Mouse (Mus musculus) kidney, embryonic 14.5 days (tissue): ENCODE results near the gene Tat. TPM values are rescaled to one million over a fixed set of nuclear protein-coding genes. Genes with fewer than 3 reads are reported as not detected.
"Not testable (repeated sequence)": the region's sequence is repeated elsewhere in the genome, so short reads cannot be mapped to it uniquely, and the experiment has no call there.

ENCODE experiments used
- ATAC-seq: fragments of 200-750 bp; cut with Nextera tagmentation; 2 replicates; pipeline ENCODE4 v1.8.0; 2017; ENCODE audit warnings: moderate number of reproducible peaks, mild to moderate bottlenecking, moderate TSS enrichment, moderate library complexity; ENCODE audit not compliant: low FRiP score, low TSS enrichment
- H3K27ac ChIP-seq: fragments of 300-500 bp; sonication (generic); 2 replicates; pipeline ENCODE4 v1.5.1; 2014; ENCODE audit warnings: low read depth, mild to moderate bottlenecking, low read length, moderate library complexity, mixed read lengths
- H3K27me3 ChIP-seq: fragments of 300-500 bp; sonication (generic); 2 replicates; pipeline ENCODE4 v1.6.1; 2014; ENCODE audit warnings: mild to moderate bottlenecking, low read length; ENCODE audit not compliant: control insufficient read depth, insufficient read depth
- H3K36me3 ChIP-seq: fragments of 300-500 bp; sonication (generic); 2 replicates; pipeline ENCODE4 v1.6.1; 2014; ENCODE audit warnings: low read length, mixed read lengths; ENCODE audit not compliant: control insufficient read depth, insufficient read depth
- H3K4me1 ChIP-seq: fragments of 300-500 bp; sonication (generic); 2 replicates; pipeline ENCODE4 v1.6.1; 2014; ENCODE audit warnings: low read length, mixed read lengths; ENCODE audit not compliant: control insufficient read depth, insufficient read depth
- H3K4me2 ChIP-seq: fragments of 300-500 bp; sonication (generic); replicated peaks from 2 replicates; pipeline ENCODE4 v1.6.1; 2014; ENCODE audit warnings: low read depth, mild to moderate bottlenecking, low read length
- H3K4me3 ChIP-seq: fragments of 300-500 bp; sonication (generic); 2 replicates; pipeline ENCODE4 v1.5.1; 2014; ENCODE audit warnings: mild to moderate bottlenecking, low read length
- H3K9ac ChIP-seq: fragments of 300-500 bp; sonication (generic); 2 replicates; pipeline ENCODE4 v1.6.1; 2014; ENCODE audit warnings: low read depth, mild to moderate bottlenecking, low read length, moderate library complexity
- H3K9me3 ChIP-seq: fragments of 300-500 bp; sonication (generic); 2 replicates; pipeline ENCODE4 v1.6.1; 2016; ENCODE audit warnings: low read length; ENCODE audit not compliant: control insufficient read depth
- WGBS: fragments of 180-500 bp; shearing (Covaris S2); extraction: QIAGEN DNeasy Blood & Tissue Kit; methylation state at CpG from one replicate; pipeline ENCODE4 v1.1.7; 2014; 5-methylcytosine and 5-hydroxymethylcytosine counted together
- polyA plus RNA-seq: library from polyadenylated mRNA; unstranded; fragments of >200 nt; fragmentation: Nextera tagmentation; extraction: Ambion mirVana; gene quantifications from 2 replicates; pipeline ENCODE4 v1.2.1, GENCODE M21; 2014

The Tat gene
- polyA plus RNA-seq, 1 experiment from 2014 or later: not detected

DNA sequence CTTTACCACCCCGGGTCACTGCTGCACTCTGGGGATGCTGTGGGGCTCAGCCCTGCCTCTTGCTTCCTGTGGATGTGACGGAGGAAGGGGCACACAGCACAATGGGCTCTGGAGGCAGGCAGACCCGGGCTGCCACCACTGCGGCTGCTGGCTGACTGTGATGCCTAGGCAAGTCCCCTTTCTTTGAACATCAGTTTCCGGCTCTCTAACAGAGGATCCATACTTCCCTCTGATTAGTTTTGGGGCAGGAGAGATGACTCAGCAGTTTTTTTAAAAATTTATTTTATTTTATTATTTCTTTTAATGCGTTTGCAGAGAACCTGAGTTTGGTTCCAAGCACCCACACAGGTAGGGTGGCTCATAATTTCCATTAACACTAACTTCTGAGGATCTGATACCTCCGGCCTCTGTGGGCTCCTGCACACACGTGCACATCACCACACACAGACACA is 18.8 kb downstream of the Tat start:
- no peak for ATAC-seq
- no peaks in the 10 kb centered on the region for H3K9me3 ChIP-seq

DNA sequence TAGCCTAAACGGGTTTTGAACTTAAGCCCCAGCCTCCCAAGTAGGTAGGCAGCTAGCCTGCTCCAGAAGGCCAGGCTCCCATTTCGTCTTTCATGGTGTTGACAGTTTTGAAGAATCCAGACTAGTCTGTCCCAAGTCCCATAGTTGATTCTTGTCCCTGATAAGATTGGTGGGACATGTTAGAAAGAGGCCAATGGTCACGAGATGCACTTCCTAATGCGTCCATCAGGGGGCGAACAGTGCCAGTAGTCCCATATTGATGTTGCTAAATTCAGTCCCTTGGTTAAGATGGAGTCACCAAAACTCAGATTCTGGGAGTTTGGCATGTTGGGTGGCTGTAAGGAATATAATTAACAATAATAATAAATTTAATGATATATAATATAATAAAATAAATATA is 20.6 kb downstream of the Tat start:
- ATAC-seq: no peak
- Histone ChIP-seq H3K36me3 (no peaks in the 10 kb centered on the region), H3K9ac (no peak overlapping the region), H3K27me3 (no peaks in the 10 kb centered on the region), H3K4me2 (no peak overlapping the region), H3K9me3 (no peaks in the 10 kb centered on the region), H3K4me1 (no peaks in the 10 kb centered on the region; the same call in 1 of the 2 replicates), H3K4me3 (no peak overlapping the region), H3K27ac (no peak overlapping the region)
- 37% methylated on average over 5 of the region's 5 CpGs for WGBS

More for the DNA sequence above, 18.8 kb downstream of the Tat start:
- Histone ChIP-seq H3K4me2 (no peak overlapping the region), H3K27ac (no peak overlapping the region), H3K27me3 (no peaks in the 10 kb centered on the region), H3K4me3 (no peak overlapping the region), H3K4me1 (no peaks in the 10 kb centered on the region; the same call in 1 of the 2 replicates), H3K9ac (no peak overlapping the region), H3K36me3 (no peaks in the 10 kb centered on the region)
- 72% methylated on average over 8 of the region's 8 CpGs for WGBS

DNA sequence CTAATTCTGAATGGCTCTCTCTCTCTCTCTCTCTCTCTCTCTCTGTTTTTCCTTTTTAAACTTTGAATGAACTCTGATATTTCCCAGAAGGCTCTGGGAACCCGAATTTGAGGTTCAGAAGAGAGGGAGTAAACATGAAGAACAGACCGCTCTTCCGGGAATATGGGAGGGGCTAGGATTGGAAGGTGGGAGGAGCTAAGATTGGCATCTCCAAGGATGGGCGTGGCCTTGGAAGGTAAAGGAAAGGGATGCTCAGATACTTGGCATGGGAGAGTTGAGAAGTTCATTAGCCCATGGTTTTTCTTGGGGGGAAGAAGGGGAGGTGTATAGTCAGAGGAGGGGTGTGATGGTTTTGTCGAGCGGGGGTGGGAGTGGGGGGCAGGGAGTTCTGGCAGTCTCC is 31.8 kb downstream of the Tat start:
- H3K4me3 ChIP-seq: no peak overlapping the region
- no peaks in the 10 kb centered on the region for H3K27me3 ChIP-seq
- H3K9me3 ChIP-seq: no peaks in the 10 kb centered on the region
- no peak overlapping the region for H3K4me2 ChIP-seq
- no peak overlapping the region for H3K27ac ChIP-seq
- H3K9ac ChIP-seq: no peak overlapping the region
- no peaks in the 10 kb centered on the region for H3K36me3 ChIP-seq
- WGBS: 64% methylated on average over 6 of the region's 6 CpGs
- H3K4me1 ChIP-seq: no peaks in the 10 kb centered on the region
- no peak for ATAC-seq

DNA sequence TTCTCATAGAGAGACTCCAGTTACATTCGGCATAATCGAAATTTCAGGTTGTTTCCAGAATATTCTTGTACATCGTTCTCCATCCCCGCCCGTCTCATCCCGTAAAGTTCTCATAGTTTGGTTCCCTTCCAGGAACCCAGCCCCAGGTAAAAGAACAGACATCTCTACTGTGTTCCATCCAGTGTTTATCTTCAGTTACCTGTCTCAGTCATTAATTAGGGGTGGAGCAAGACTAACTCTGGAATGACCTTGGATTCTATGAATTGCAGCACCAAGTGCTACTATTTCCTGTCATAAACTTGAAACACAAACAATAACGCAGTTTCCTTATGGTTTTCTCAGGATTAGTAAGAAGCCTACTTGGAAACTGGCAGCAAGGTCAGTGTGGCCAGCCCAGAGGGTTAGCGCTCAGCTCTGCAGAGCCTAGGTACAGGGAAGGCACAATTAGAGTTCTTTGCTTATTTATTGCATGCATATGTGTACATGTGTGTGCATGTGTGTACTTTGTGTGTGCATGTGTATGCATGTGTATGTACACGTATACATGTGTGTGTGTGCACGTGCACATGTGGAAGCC is 32.6 kb downstream of the Tat start:
- H3K9me3 ChIP-seq: no peaks in the 10 kb centered on the region
- H3K36me3 ChIP-seq: no peaks in the 10 kb centered on the region
- no peak overlapping the region for H3K27ac ChIP-seq
- 91% methylated on average over 10 of the region's 10 CpGs for WGBS
- no peak for ATAC-seq
- H3K9ac ChIP-seq: no peak overlapping the region
- H3K4me2 ChIP-seq: no peak overlapping the region
- H3K4me1 ChIP-seq: no peaks in the 10 kb centered on the region
- H3K27me3 ChIP-seq: no peaks in the 10 kb centered on the region
- no peak overlapping the region for H3K4me3 ChIP-seq

DNA sequence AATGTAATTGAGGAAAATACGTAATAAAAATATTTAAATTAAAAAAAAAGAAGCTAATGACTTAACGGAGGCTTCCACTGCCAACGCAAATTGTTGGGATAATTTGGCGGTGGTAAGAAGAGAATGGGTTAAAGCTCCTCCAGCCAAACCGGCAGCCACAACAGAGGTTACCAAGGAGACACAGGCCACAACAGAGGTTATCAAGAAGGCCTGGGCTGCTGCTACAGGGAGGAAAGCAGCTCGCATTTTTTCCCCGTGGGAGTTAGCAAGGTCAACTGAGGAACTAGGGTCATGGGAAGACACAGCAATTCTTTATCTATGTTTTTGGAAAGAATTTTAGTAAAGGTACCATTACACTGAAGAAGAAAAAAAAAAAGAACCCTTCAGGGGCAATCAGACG is 43.5 kb downstream of the Tat start:
- not testable (repeated sequence) for H3K9ac ChIP-seq, H3K27me3 ChIP-seq, H3K36me3 ChIP-seq, ATAC-seq, H3K27ac ChIP-seq, H3K4me3 ChIP-seq, H3K4me2 ChIP-seq, H3K9me3 ChIP-seq, H3K4me1 ChIP-seq
- 38% methylated on average over 8 of the region's 8 CpGs for WGBS

DNA sequence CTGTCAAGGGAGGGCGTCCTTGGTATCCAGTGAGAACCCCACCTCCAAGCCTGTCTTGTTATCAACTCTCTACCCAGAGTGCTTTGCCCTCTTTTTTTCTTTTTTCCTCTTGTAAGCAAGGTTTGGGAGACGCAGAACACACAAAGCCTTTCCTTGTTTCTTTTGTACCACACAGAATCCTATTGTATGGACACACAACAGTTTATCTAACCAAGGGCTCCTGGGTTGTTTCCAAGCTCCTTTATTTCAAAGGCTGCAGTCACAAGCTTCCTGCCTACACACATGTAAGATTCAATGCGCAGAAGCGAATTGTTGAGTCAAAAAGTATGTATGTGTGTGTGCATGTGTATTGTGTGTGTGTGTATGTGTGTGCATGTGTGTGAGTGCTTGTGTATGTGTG is 44.1 kb downstream of the Tat start:
- H3K4me3 ChIP-seq: no peak overlapping the region
- H3K36me3 ChIP-seq: no peaks in the 10 kb centered on the region
- no peaks in the 10 kb centered on the region for H3K4me1 ChIP-seq
- no peak overlapping the region for H3K9ac ChIP-seq
- WGBS: 79% methylated on average over 4 of the region's 4 CpGs
- no peaks in the 10 kb centered on the region for H3K9me3 ChIP-seq
- ATAC-seq: no peak
- no peak overlapping the region for H3K27ac ChIP-seq
- no peaks in the 10 kb centered on the region for H3K27me3 ChIP-seq
- no peak overlapping the region for H3K4me2 ChIP-seq

- Histone ChIP-seq H3K9ac (no peak overlapping the region), H3K36me3 (no peaks in the 10 kb centered on the region), H3K9me3 (no peaks in the 10 kb centered on the region), H3K4me1 (no peaks in the 10 kb centered on the region), H3K27ac (no peak overlapping the region), H3K27me3 (no peaks in the 10 kb centered on the region), H3K4me2 (no peak overlapping the region), H3K4me3 (no peak overlapping the region)
- WGBS: 72% methylated on average over 2 of the region's 2 CpGs
- no peak for ATAC-seq
Observed at GRCm38 (mm10) chr8:110036156-110036555, 45.9 kb downstream of the Tat start.

- Histone ChIP-seq H3K4me1 (no peaks in the 10 kb centered on the region), H3K36me3 (no peaks in the 10 kb centered on the region), H3K27me3 (no peaks in the 10 kb centered on the region), H3K4me3 (no peak overlapping the region), H3K9me3 (no peaks in the 10 kb centered on the region), H3K4me2 (no peak overlapping the region), H3K9ac (no peak overlapping the region), H3K27ac (no peak overlapping the region)
- 38% methylated on average over 7 of the region's 7 CpGs for WGBS
- no peak for ATAC-seq
Observed at GRCm38 (mm10) chr8:110039216-110039615, 49.0 kb downstream of the Tat start.

- Histone ChIP-seq H3K9me3 (no peaks in the 10 kb centered on the region), H3K4me3 (no peak within 1 kb of the TSS), H3K4me2 (no peak within 1 kb of the TSS), H3K9ac (no peak within 1 kb of the TSS), H3K36me3 (no peaks in the 10 kb centered on the region), H3K27me3 (no peaks in the 10 kb centered on the region), H3K27ac (no peak within 1 kb of the TSS), H3K4me1 (no peaks in the 10 kb centered on the region)
- WGBS: 86% methylated on average over 5 of the region's 5 CpGs
- ATAC-seq: no peak
Observed at GRCm38 (mm10) chr8:110039659-110040058, 49.4 kb downstream of the Tat start, which contains the start of gene Chst4. Gene Chst4 (minus strand): TSS chr8:110039740.
